Mouse (Mus musculus) hindbrain, embryonic 12.5 days (tissue): Measurements from ENCODE around the gene Spns3. TPM values are rescaled to one million over a fixed set of nuclear protein-coding genes. Genes with fewer than 3 reads are reported as not detected.

Experiments
- ATAC-seq: fragments of 200-750 bp; cut with Nextera tagmentation; 2 replicates; pipeline ENCODE4 v1.8.0; 2017; ENCODE audit warnings: moderate TSS enrichment; ENCODE audit not compliant: low FRiP score
- H3K27ac ChIP-seq: fragments of 300-500 bp; sonication (generic); 2 replicates; pipeline ENCODE4 v1.5.1; 2016; ENCODE audit warnings: mild to moderate bottlenecking
- H3K27me3 ChIP-seq: fragments of 300-500 bp; sonication (generic); 2 replicates; pipeline ENCODE4 v1.6.1; 2016; ENCODE audit warnings: mild to moderate bottlenecking
- H3K36me3 ChIP-seq: fragments of 300-500 bp; sonication (generic); 2 replicates; pipeline ENCODE4 v1.6.1; 2016; ENCODE audit warnings: mild to moderate bottlenecking
- H3K4me1 ChIP-seq: fragments of 300-500 bp; sonication (generic); 2 replicates; pipeline ENCODE4 v1.6.1; 2016
- H3K4me2 ChIP-seq: fragments of 300-500 bp; sonication (generic); replicated peaks from 2 replicates; pipeline ENCODE4 v1.6.1; 2016; ENCODE audit warnings: mild to moderate bottlenecking
- H3K4me3 ChIP-seq: fragments of 300-500 bp; sonication (generic); 2 replicates; pipeline ENCODE4 v1.5.1; 2016; ENCODE audit warnings: mild to moderate bottlenecking
- H3K9ac ChIP-seq: fragments of 300-500 bp; sonication (generic); 2 replicates; pipeline ENCODE4 v1.6.1; 2016; ENCODE audit warnings: mild to moderate bottlenecking, moderate library complexity
- H3K9me3 ChIP-seq: fragments of 300-500 bp; sonication (generic); replicated peaks from 2 replicates; pipeline ENCODE4 v1.6.1; 2016; ENCODE audit warnings: mild to moderate bottlenecking
- WGBS: fragments of 180-500 bp; shearing (Covaris S2); methylation state at CpG from one replicate; pipeline ENCODE4 v1.1.7; 2016; 5-methylcytosine and 5-hydroxymethylcytosine counted together
- polyA plus RNA-seq: library from polyadenylated mRNA; unstranded; fragments of >200 nt; fragmentation: Nextera tagmentation; extraction: Ambion mirVana; gene quantifications from 2 replicates; pipeline ENCODE4 v1.2.1, GENCODE M21; 2016

Spns3 gene
- polyA plus RNA-seq, 1 experiment from 2014 or later = 0.15 TPM

- Histone ChIP-seq H3K4me2 (no peak overlapping the region), H3K27ac (no peak overlapping the region), H3K4me3 (no peak overlapping the region), H3K9me3 (no peaks in the 10 kb centered on the region), H3K27me3 (peaks cover 5% of the 10 kb centered on the region), H3K36me3 (no peaks in the 10 kb centered on the region), H3K4me1 (peaks cover 7% of the 10 kb centered on the region; the same call in 1 of the 2 replicates), H3K9ac (no peak overlapping the region)
- ATAC-seq = no peak
- 100% methylated on average over 1 of the region's 1 CpGs for WGBS
Observed at GRCm38 (mm10) chr11:72573819-72574218, 23.5 kb upstream of the Spns3 start.

DNA sequence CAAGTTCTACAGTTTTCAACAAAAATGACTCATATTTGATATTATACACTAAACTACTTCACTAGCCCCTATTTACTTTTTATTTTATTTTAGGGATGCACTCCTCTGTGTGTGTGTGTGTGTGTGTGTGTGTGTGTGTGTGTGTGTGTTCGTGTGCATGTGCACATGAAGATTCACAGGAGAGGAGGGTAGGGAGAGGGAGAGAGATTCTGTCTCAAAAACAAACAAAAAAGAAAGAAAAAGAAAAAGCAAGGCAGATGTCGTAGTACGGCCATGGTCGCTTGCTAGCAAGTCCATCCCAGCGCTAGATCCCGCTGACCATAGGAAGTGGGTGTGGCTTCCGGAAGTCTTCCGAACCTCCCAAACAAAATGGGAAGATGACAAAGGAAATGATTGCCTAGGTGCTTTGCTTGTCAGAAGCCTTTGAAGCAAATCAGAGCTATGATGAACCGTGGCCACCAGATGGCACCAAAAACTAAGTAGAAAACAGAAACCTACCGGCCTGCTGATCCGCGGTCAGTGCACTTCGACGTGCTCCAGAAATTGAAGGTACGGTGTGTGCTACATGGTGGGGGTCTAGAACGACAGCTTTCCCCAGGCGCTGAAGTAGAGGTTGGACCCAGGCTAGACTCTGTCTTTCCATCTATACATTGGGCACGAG, 20.1 kb upstream of the Spns3 start:
- 4% methylated on average over 18 of the region's 18 CpGs for WGBS
- peak overlapping the region; percentile 16 for H3K4me3 ChIP-seq
- H3K9me3 ChIP-seq = no peaks in the 10 kb centered on the region
- H3K27ac ChIP-seq = no peak overlapping the region
- H3K36me3 ChIP-seq = no peaks in the 10 kb centered on the region
- peak; percentile 78 for ATAC-seq
- peak overlapping the region; percentile 44 for H3K4me2 ChIP-seq
- H3K9ac ChIP-seq = no peak overlapping the region; the same call in 1 of the 2 replicates
- no peaks in the 10 kb centered on the region for H3K4me1 ChIP-seq
- H3K27me3 ChIP-seq = peaks cover 5% of the 10 kb centered on the region

GRCm38 (mm10) chr11:72569671-72570318, 19.5 kb upstream of the Spns3 start:
- Histone ChIP-seq H3K27ac (no peak overlapping the region), H3K27me3 (peaks cover 5% of the 10 kb centered on the region), H3K4me2 (no peak overlapping the region), H3K9ac (no peak overlapping the region), H3K4me1 (no peaks in the 10 kb centered on the region), H3K9me3 (no peaks in the 10 kb centered on the region), H3K36me3 (no peaks in the 10 kb centered on the region), H3K4me3 (no peak overlapping the region)
- peak; percentile 39 for ATAC-seq
- WGBS = 66% methylated on average over 11 of the region's 11 CpGs

- Histone ChIP-seq H3K4me1 (no peaks in the 10 kb centered on the region), H3K9me3 (no peaks in the 10 kb centered on the region), H3K4me3 (no peak overlapping the region), H3K36me3 (no peaks in the 10 kb centered on the region), H3K27ac (no peak overlapping the region), H3K27me3 (peaks cover 5% of the 10 kb centered on the region), H3K9ac (no peak overlapping the region), H3K4me2 (no peak overlapping the region)
- 56% methylated on average over 8 of the region's 8 CpGs for WGBS
- no peak for ATAC-seq
Observed at GRCm38 (mm10) chr11:72569051-72569450, 18.7 kb upstream of the Spns3 start.

- no peak overlapping the region for H3K4me2 ChIP-seq
- no peak for ATAC-seq
- H3K9ac ChIP-seq = no peak overlapping the region
- H3K27ac ChIP-seq = no peak overlapping the region
- H3K9me3 ChIP-seq = no peaks in the 10 kb centered on the region
- peaks cover 5% of the 10 kb centered on the region for H3K27me3 ChIP-seq
- no peaks in the 10 kb centered on the region for H3K36me3 ChIP-seq
- H3K4me1 ChIP-seq = no peaks in the 10 kb centered on the region
- 36% methylated on average over 10 of the region's 10 CpGs for WGBS
- no peak overlapping the region for H3K4me3 ChIP-seq
Observed at GRCm38 (mm10) chr11:72566816-72567338, 16.6 kb upstream of the Spns3 start.

- ATAC-seq = no peak
- Histone ChIP-seq H3K36me3 (no peaks in the 10 kb centered on the region), H3K4me2 (no peak overlapping the region), H3K27ac (no peak overlapping the region), H3K9me3 (no peaks in the 10 kb centered on the region), H3K9ac (no peak overlapping the region), H3K4me3 (no peak overlapping the region), H3K27me3 (peaks cover 1% of the 10 kb centered on the region), H3K4me1 (no peaks in the 10 kb centered on the region)
- WGBS = 84% methylated on average over 7 of the region's 7 CpGs
Observed at GRCm38 (mm10) chr11:72566304-72566703, 16.0 kb upstream of the Spns3 start.

GRCm38 (mm10) chr11:72564232-72564807, 14.0 kb upstream of the Spns3 start:
- 30% methylated on average over 6 of the region's 6 CpGs for WGBS
- H3K27ac ChIP-seq = no peak overlapping the region
- no peak overlapping the region for H3K4me2 ChIP-seq
- no peaks in the 10 kb centered on the region for H3K9me3 ChIP-seq
- H3K36me3 ChIP-seq = no peaks in the 10 kb centered on the region
- no peaks in the 10 kb centered on the region for H3K27me3 ChIP-seq
- H3K4me3 ChIP-seq = no peak overlapping the region
- H3K9ac ChIP-seq = no peak overlapping the region
- no peaks in the 10 kb centered on the region for H3K4me1 ChIP-seq
- ATAC-seq = peak; percentile 66

DNA sequence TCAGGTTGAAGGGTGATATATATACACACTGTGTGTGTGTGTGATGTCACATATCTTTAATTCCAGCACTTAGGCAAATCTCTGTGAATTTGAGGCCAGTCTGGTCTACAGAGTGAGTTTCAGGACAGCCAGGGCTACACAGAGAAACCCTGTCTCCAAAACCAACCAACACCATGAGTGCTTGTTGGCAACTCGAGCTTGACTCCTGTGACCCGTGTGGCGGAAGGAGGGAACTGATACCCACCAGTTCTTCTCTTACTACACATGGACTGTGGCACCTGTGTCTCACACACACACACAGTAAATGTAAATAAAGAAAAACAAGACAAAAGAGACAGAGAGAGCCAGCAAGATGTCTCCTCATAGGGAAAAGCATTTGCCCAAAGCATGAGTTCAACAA, 10.4 kb upstream of the Spns3 start:
- no peaks in the 10 kb centered on the region for H3K36me3 ChIP-seq
- H3K9ac ChIP-seq = no peak overlapping the region
- H3K27me3 ChIP-seq = no peaks in the 10 kb centered on the region
- 76% methylated on average over 3 of the region's 3 CpGs for WGBS
- H3K4me2 ChIP-seq = no peak overlapping the region
- no peak overlapping the region for H3K27ac ChIP-seq
- H3K4me3 ChIP-seq = no peak overlapping the region
- H3K4me1 ChIP-seq = no peaks in the 10 kb centered on the region
- H3K9me3 ChIP-seq = no peaks in the 10 kb centered on the region
- no peak for ATAC-seq

DNA sequence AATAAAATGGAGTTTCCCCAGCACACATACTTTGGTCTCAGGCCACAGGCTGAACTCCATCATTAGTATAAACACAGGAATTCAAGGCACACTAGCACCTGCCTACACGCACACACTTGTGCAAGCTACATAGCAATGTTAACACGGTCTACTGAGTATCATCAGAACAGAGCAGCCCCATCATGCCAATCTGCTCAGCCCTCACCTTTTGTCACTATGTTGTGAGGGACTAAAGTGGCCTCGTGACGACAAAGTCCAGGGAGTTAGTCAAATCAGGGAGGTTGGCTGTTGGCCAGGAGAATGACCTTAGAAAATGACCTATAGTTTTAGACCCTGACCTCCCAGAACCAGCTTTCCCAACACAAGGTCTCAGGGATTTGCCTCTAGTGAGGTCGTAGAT, 7.8 kb upstream of the Spns3 start:
- no peak overlapping the region for H3K4me2 ChIP-seq
- H3K36me3 ChIP-seq = no peaks in the 10 kb centered on the region
- ATAC-seq = no peak
- no peak overlapping the region for H3K4me3 ChIP-seq
- WGBS = 67% methylated on average over 5 of the region's 5 CpGs
- H3K9ac ChIP-seq = no peak overlapping the region
- H3K9me3 ChIP-seq = no peaks in the 10 kb centered on the region
- no peak overlapping the region for H3K27ac ChIP-seq
- H3K27me3 ChIP-seq = no peaks in the 10 kb centered on the region
- H3K4me1 ChIP-seq = no peaks in the 10 kb centered on the region

DNA sequence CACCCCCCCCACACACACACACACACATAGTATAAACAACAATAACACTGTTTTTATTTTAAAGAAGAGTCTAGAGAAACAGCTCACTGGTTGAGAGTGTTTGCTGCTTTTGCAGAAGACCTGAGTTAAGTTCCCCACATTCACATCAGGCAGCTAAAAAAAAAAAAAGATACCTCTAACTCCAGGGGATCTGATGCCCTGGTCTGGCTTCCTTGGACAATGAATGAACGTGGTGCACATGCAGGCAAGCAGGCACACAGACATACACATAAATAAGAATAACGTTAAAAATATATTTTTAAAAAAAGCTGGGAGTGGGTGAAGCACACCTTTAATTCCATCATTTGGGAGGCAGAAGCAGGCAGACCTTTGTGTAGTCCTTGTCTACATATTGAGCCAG, 6.6 kb upstream of the Spns3 start:
- no peaks in the 10 kb centered on the region for H3K9me3 ChIP-seq
- no peaks in the 10 kb centered on the region for H3K4me1 ChIP-seq
- no peak overlapping the region for H3K4me2 ChIP-seq
- no peak overlapping the region for H3K27ac ChIP-seq
- H3K27me3 ChIP-seq = no peaks in the 10 kb centered on the region
- ATAC-seq = no peak
- H3K36me3 ChIP-seq = no peaks in the 10 kb centered on the region
- no peak overlapping the region for H3K9ac ChIP-seq
- H3K4me3 ChIP-seq = no peak overlapping the region
- 74% methylated on average over 2 of the region's 2 CpGs for WGBS

DNA sequence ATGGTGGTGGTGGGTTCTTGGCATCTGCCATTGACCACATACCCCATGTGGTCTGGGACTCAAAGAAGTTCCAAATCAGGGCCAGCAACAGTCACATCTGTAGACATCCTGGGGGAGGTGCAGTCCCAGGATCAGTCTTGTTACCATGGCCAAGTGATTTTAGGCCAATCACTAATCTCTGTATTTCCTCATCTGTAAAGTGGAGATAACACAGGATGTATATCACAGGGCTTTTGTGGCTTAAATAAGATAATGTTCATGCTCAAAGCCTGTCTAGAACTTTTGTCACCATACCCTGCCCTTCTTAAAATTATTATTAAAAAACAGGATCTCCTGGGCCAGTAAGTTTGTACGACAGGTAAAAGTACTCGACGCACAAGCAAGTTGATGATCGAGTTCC, 6.2 kb upstream of the Spns3 start:
- whole genome bisulfite sequencing = 96% methylated on average over 4 of the region's 4 CpGs

GRCm38 (mm10) chr11:72551531-72552105, 1.3 kb upstream of the Spns3 start:
- Histone ChIP-seq H3K4me2 (no peak overlapping the region), H3K27me3 (no peaks in the 10 kb centered on the region), H3K36me3 (no peaks in the 10 kb centered on the region), H3K27ac (no peak overlapping the region), H3K9me3 (no peaks in the 10 kb centered on the region), H3K4me1 (no peaks in the 10 kb centered on the region), H3K9ac (no peak overlapping the region), H3K4me3 (no peak overlapping the region)
- 84% methylated on average over 7 of the region's 7 CpGs for WGBS
- ATAC-seq = no peak

More for the DNA sequence above, 6.2 kb upstream of the Spns3 start:
- no peak overlapping the region for H3K4me2 ChIP-seq
- H3K27ac ChIP-seq = no peak overlapping the region
- no peaks in the 10 kb centered on the region for H3K4me1 ChIP-seq
- ATAC-seq = no peak
- H3K9ac ChIP-seq = no peak overlapping the region
- H3K27me3 ChIP-seq = no peaks in the 10 kb centered on the region
- no peaks in the 10 kb centered on the region for H3K9me3 ChIP-seq
- H3K36me3 ChIP-seq = no peaks in the 10 kb centered on the region
- no peak overlapping the region for H3K4me3 ChIP-seq
